Mouse (Mus musculus) G1E (cell line): ENCODE measurements around the gene Akr1c12.

Experiments
- CTCF ChIP-seq: IDR thresholded peaks from 2 replicates; pipeline ENCODE4 v1.5.1; 2012; ENCODE audit warnings: low read depth, low read length, inconsistent platforms, mixed read lengths
- GATA1 ChIP-seq: IDR thresholded peaks from 2 replicates; pipeline ENCODE4 v1.6.1; 2012; ENCODE audit warnings: borderline replicate concordance, low read length, inconsistent platforms, mixed read lengths
- POLR2AphosphoS5 ChIP-seq: IDR thresholded peaks from 2 replicates; pipeline ENCODE4 v1.6.1; 2012; ENCODE audit warnings: low read depth, low read length, inconsistent platforms; ENCODE audit not compliant: insufficient replicate concordance

DNA sequence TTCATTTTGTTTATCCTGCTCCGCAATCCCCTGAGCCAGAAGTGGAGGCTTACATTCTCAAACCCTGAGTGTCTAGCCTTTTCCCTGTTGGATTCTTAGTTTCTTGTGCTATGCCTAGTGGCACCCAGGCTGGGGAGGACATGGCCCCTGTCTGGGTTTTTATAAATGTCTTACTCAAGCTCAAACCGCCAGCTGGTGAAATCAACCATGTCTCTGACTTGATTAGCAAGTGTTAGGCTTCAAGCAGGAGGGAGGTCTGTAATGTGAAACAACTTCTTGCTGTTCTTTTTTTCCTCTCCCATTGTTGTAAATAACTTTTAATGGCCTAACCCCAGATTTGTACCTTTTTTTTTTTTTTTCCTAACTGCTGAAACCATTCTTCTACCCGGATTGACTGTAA lies 29.9 kb downstream of the Akr1c12 start:
- no peak for TF ChIP-seq CTCF
- TF ChIP-seq GATA1 = no peak
- TF ChIP-seq POLR2AphosphoS5 = no peak
